Mouse (Mus musculus) brain, embryonic 14.5 days (tissue): ENCODE measurements at regions not wholly inside any gene's neighbourhood (a gene's known extent, or its start where the extent isn't known, plus 50 kb on each side); places are given as distances from the start of the nearest gene placed in this dataset.

Source experiments
- CTCF ChIP-seq: fragments of 200-500 bp; IDR thresholded peaks from 2 replicates; pipeline ENCODE4 v1.5.1; 2012; ENCODE audit warnings: inconsistent platforms, mild to moderate bottlenecking, moderate library complexity, borderline replicate concordance; ENCODE audit not compliant: insufficient read depth, insufficient read length; ENCODE audit errors: extremely low read depth
- POLR2A ChIP-seq: fragments of 200-500 bp; IDR thresholded peaks from 2 replicates; pipeline ENCODE4 v1.6.1; 2012; ENCODE audit warnings: mild to moderate bottlenecking, inconsistent platforms, borderline replicate concordance; ENCODE audit not compliant: poor library complexity, insufficient read depth, insufficient read length, severe bottlenecking; ENCODE audit errors: extremely low read depth

DNA sequence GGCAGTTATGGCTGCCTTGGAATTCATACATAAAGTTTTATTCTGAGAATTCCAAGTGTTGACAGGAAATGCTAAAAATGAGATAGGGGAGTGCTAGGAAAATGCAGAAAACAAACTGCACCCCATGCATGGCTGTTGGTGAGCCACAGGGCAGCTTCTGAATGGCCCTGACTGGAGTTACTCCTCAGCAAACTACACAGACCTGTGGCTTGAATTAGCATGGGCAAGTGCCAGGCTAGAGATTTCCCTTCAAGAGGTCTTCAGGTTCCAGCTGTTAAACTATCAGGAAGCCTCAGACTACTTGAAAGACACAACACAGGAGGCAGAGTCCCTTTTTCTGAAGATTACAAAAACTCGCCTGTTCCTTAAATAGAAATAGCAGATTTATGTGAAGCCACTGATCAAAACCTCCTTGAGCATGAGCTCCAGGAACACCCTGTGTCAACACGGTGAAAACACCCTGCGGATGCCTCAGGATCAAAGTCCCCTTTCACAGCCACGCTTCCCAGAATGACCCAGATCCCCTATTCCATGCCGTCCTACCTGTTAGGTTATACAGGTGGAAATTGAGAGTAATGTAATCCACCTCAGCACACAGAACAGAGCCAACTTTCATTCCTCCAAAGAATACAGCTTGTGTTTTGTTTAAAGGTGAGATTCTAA, 217.9 kb upstream of the Impg1 start:
- TF ChIP-seq POLR2A (no peak), CTCF (no peak)
